ENCODE assay signal across 8 mouse cellular contexts in the genomic region with DNA sequence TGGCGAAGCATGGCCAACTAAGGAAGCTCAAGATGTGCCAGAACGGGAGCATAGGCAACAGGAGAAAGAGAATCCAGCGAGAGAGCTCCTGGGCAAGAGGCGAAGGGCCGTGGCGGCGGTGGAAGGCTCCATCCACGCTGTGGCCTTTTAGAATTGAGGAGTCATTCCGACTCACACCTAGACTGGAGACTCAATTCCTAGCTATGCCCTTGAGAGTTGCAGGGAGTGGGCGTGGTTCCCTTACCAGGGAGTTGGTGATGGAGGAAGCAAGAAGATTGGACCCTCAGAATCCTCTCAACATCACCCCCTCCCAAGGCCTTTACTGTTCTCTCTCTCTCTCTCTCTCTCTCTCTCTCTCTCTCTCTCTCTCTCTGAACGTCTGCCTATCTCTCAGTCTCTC. TPM values are rescaled to one million over a fixed set of nuclear protein-coding genes. Genes with fewer than 3 reads are reported as not detected.
DNase-seq lines count a peak whose midpoint lies in the region; ATAC-seq and TF ChIP-seq lines count a peak whose summit lies in the region.

No protein-coding gene starts in this region.

- ATAC-seq in hindbrain, embryonic 14.5 days (ENCODE audit: low FRiP score): no peak
- no peak for ATAC-seq in midbrain, embryonic 15.5 days (replicated peaks)

- H3K4me3 ChIP-seq in thymus, adult 2 months (ENCODE audit: control insufficient read depth, insufficient read depth, low read length): peak overlapping the region; percentile 81
- peak overlapping the region; percentile 79 for H3K4me3 ChIP-seq in hindbrain, embryonic 14.5 days (replicated peaks; ENCODE audit: low read length)
- peak overlapping the region; percentile 79 for H3K4me3 ChIP-seq in midbrain, embryonic 15.5 days

- H3K27ac ChIP-seq in thymus, adult 2 months (ENCODE audit: control insufficient read depth, insufficient read depth, low read length): no peak overlapping the region
- peak overlapping the region; percentile 58 for H3K27ac ChIP-seq in hindbrain, embryonic 14.5 days
- peak overlapping the region; percentile 81 for H3K27ac ChIP-seq in midbrain, embryonic 15.5 days

- 5% methylated on average over 11 of the region's 11 CpGs for WGBS in thymus, adult 2 months
- WGBS in hindbrain, embryonic 14.5 days: 10% methylated on average over 11 of the region's 11 CpGs
- WGBS in midbrain, embryonic 15.5 days: 10% methylated on average over 11 of the region's 11 CpGs

- TF ChIP-seq CTCF in thymus, adult 2 months (IDR thresholded peaks at IDR 0.05; ENCODE audit: borderline replicate concordance, control insufficient read depth, extremely low read depth, insufficient read depth, low read length, poor library complexity): no peak

- DNase-seq in cerebellum, adult 11-12 months: peak; percentile 66
- no peak for DNase-seq in cerebellum, postnatal 36 days
- DNase-seq in thymus, adult 2 months: peak; percentile 21
- DNase-seq in thymus, postnatal 0 days (ENCODE audit: low spot score): no peak
- no peak for DNase-seq in hindbrain, embryonic 14.5 days (ENCODE audit: low spot score)
- DNase-seq in yolk sac, embryonic 10.5 days (ENCODE audit: low spot score): no peak
- DNase-seq in urinary bladder, adult 18-20 months (ENCODE audit: low spot score in 2 of 2): no peak

- no peaks in the 10 kb centered on the region for H3K27me3 ChIP-seq in thymus, adult 2 months (ENCODE audit: control insufficient read depth, insufficient read depth, low read length)
- H3K27me3 ChIP-seq in hindbrain, embryonic 14.5 days (ENCODE audit: control insufficient read depth, insufficient read depth, low read length): no peaks in the 10 kb centered on the region
- H3K27me3 ChIP-seq in midbrain, embryonic 15.5 days (replicated peaks): no peaks in the 10 kb centered on the region

- H3K4me1 ChIP-seq in thymus, adult 2 months (replicated peaks; ENCODE audit: control insufficient read depth, insufficient read depth, low read length): peaks cover 8% of the 10 kb centered on the region
- H3K4me1 ChIP-seq in hindbrain, embryonic 14.5 days (replicated peaks; ENCODE audit: control insufficient read depth, insufficient read depth, low read length): peaks cover 14% of the 10 kb centered on the region
- H3K4me1 ChIP-seq in midbrain, embryonic 15.5 days: peaks cover 29% of the 10 kb centered on the region

- no peaks in the 10 kb centered on the region for H3K36me3 ChIP-seq in thymus, adult 2 months (ENCODE audit: control insufficient read depth, insufficient read depth, low read length)
- peaks cover 27% of the 10 kb centered on the region for H3K36me3 ChIP-seq in hindbrain, embryonic 14.5 days (replicated peaks; ENCODE audit: control insufficient read depth, insufficient read depth)
- H3K36me3 ChIP-seq in midbrain, embryonic 15.5 days (replicated peaks): no peaks in the 10 kb centered on the region; the same call in 1 of the 2 replicates

- TF ChIP-seq POLR2A in thymus, adult 2 months (IDR thresholded peaks at IDR 0.05; ENCODE audit: control insufficient read depth, extremely low read depth, insufficient read depth, low read length, poor library complexity): no peak

- H3K9me3 ChIP-seq in hindbrain, embryonic 14.5 days (ENCODE audit: control insufficient read depth, low read length): no peaks in the 10 kb centered on the region
- H3K9me3 ChIP-seq in midbrain, embryonic 15.5 days: no peaks in the 10 kb centered on the region

- peak overlapping the region; percentile 84 for H3K9ac ChIP-seq in hindbrain, embryonic 14.5 days
- H3K9ac ChIP-seq in midbrain, embryonic 15.5 days: peak overlapping the region; percentile 82

- H3K4me2 ChIP-seq in hindbrain, embryonic 14.5 days (replicated peaks): peak overlapping the region; percentile 90
- peak overlapping the region; percentile 68 for H3K4me2 ChIP-seq in midbrain, embryonic 15.5 days

RNA-seq across cellular contexts. Expression of a gene that starts 0.7 kb away (rescaled TPM):
- polyA plus RNA-seq in thymus, adult 2 months (2012; rRNA removed): 38.4 and 41.6 TPM in 2 replicates
- polyA plus RNA-seq in thymus, postnatal 0 days (2015; fragmentation: Nextera tagmentation; extraction: Ambion mirVana): 20.1 and 20.3 TPM in 2 replicates
- 36.6 and 39.2 TPM in 2 replicates for polyA plus RNA-seq in hindbrain, embryonic 14.5 days (2014; fragmentation: Nextera tagmentation; extraction: Ambion mirVana)
- 49.5 and 49.8 TPM in 2 replicates for polyA plus RNA-seq in midbrain, embryonic 15.5 days (2015; fragmentation: Nextera tagmentation; extraction: Ambion mirVana)

RNA-seq across cellular contexts. Expression of a gene that starts 26.7 kb away (rescaled TPM):
- 2.6 and 2.7 TPM in 2 replicates for polyA plus RNA-seq in thymus, adult 2 months (2012; rRNA removed)
- polyA plus RNA-seq in thymus, postnatal 0 days (2015; fragmentation: Nextera tagmentation; extraction: Ambion mirVana): 1.3 TPM in 2 replicates
- polyA plus RNA-seq in hindbrain, embryonic 14.5 days (2014; fragmentation: Nextera tagmentation; extraction: Ambion mirVana): 1.8 and 2.3 TPM in 2 replicates
- 1.5 and 1.9 TPM in 2 replicates for polyA plus RNA-seq in midbrain, embryonic 15.5 days (2015; fragmentation: Nextera tagmentation; extraction: Ambion mirVana)

Comparison
In these comparisons a context has a peak if more than half of its experiments do, and no peak if none do; other contexts are left out.
1. DNase-seq: peak in cerebellum, adult 11-12 months (single experiment) and thymus, adult 2 months (single experiment); none in cerebellum, postnatal 36 days (0 of 2), thymus, postnatal 0 days (single experiment), hindbrain, embryonic 14.5 days (single experiment), yolk sac, embryonic 10.5 days (single experiment) and urinary bladder, adult 18-20 months (0 of 2).
2. Peak in every context shown above with its lines, with median percentiles within 50 percentile points of each other: H3K4me3 ChIP-seq.